Mouse (Mus musculus) lung, postnatal 36 days (tissue): ENCODE measurements around the gene Cts7.

Experiments
- DNase-seq: peaks from one replicate; pipeline ENCODE4 v3.0.0; 2022; ENCODE audit warnings: mixed read lengths

Gene Cts7

DNA sequence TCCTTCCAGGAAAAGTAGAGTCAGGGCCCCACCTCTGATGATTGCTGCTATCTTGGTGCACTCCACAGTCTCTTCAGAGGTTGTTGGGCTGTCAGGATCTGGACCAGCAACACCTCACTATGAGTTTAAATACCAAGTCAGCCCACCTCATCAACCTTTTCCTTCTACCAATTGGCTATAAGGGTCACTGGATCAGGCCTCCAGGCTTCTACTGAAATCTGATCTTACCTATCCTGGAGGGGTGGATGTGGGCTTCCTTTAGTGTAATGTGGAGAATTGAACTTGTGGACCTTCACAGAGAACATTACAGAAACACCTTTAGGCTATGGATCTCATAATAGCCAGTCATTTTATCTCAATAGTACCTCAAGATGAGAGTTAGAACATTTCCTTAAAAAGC, at the start of gene Cts7:
Gene Cts7 (minus strand): TSS at position 101 of the 400 bp plus-strand sequence.
- DNase-seq: no peak
